Mouse (Mus musculus) urinary bladder, adult 18-20 months (tissue): ENCODE results near the gene Pank4.

ENCODE experiments used
- DNase-seq, 2 experiments: peaks; one replicate each; pipeline ENCODE4 v3.0.0; 2022; ENCODE audit warnings: low spot score in 2 of 2, mixed read lengths in 2 of 2

Gene Pank4

DNA sequence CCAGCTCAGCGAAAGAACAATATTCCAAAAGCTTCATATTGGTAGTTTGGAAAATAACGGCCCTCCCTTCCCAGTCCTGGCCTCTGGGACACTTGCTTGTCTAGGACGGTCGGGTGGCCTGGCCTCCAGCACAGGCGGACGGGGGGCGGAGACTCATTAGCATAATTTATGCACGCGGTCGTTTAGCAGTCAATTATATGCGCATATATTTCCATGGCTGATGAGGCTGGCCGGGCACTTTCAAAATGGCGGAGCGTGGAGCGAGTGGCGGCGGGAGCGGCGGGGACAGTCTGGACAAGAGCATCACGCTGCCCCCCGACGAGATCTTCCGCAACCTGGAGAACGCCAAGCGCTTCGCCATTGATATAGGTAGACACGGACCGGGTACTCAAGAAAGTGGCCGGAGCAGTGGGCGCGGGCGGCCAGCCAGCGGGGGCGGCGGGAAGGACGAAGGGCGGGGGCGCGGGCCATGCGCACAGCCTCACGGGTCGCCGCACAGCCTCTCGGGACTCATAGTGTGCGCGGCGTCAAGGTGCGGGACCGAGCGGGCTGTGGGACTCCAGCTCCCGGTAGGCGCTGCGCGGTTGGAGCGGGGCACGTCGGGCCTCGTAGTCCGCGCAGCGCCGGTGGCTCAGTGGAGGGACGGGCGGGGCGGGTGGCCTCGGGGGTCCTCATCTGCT lies at the start of gene Pank4:
Pank4 (plus strand) TSS at position 223 of the 680 bp plus-strand sequence.
- peak; percentile 85 to 87 for DNase-seq

DNA sequence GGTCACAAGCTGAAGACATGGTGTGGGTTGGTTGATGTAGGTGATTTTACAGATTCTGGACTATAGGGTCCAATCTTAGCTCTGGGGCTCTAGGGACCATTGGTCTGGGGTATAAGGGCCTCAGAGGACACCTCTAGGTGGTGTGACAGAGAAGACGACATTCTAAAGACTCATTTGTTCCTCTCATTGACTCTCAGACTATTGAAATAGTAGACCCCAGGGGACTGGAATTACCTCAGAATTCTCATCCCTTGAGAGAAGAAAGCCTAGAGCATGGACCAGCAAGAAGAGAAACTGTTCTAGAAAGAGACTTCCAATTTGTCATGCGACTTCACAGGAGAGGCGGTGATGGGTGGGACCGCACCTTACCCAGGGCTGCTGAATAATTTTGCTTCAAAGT lies 49.7 kb upstream of the Pank4 start:
- DNase-seq, result no peak

DNA sequence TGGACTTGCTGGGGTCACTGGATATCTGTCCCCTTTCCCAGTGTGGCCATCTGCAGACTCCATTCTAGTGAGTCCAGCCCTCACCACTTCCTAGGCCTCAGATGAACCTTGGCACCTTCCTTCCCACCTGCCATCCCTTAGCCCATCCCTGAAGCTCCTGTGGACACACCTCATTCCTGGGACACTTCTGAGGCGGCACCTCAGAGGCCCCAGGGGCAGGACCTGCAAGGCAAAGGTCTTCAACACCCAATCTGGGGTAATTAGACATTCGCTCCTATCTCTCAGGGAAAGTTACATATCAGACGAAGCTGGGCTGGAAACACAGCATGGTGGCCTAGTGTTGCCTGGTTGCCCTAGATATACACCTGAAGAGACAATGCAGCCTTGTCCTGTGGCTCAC lies 49.2 kb upstream of the Pank4 start:
- no peak for DNase-seq

DNA sequence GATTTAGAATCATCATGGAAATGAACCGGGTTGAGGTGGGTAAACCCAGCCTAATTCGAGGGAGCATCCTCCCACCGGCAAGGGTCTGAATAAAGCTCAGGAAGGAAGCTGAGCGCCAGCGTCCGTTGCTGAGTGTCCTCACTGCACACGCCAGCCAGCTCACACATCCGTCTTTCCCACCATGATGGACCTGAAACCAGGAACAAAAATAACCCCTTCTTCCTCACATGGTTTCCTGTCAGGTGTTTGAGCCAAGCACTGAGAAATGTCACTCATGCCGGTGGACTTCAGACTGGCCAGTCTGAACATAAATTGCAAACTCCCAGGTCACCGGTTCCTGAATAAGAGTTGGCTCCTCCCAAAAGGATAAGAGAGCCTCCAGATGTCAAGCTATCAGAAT lies 48.6 kb upstream of the Pank4 start:
- no peak for DNase-seq

DNA sequence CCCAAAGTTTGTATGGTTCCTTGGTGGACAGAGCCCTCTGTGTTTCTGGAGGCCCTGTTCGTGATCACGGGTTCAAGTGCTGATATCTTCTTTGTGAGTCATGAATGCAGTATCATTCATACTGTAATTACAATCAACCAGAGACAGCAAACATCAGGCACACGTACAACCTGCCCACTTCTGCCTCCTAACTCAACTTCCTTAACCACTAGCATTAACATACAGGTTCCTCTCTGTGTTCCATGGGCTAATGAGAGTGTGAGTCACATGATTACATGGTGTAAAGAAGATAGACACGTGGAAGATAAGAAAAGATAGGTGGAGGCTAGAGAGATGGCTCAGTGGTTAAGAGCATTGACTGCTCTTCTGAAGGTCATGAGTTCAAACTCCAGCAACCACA lies 47.3 kb upstream of the Pank4 start:
- no peak for DNase-seq

DNA sequence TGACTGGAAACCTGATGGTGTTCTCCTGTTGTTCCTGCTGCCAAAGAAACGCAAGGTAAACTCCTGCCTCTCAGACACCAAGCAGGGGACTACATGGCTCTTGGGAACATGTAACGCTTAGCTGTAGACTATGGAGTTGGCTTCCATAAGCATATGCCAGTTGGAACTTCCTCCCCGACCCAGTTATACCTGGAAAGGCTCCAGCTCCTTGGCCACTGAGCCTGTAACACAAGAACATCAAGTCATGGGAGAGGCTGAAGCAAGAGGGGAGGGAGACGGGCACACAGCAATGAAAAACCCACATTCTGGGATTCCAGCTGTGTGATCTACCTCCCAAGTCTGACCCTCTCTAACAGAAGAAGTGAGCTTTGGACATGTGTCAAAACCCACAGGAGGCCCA lies 41.6 kb upstream of the Pank4 start:
- DNase-seq, result no peak

DNA sequence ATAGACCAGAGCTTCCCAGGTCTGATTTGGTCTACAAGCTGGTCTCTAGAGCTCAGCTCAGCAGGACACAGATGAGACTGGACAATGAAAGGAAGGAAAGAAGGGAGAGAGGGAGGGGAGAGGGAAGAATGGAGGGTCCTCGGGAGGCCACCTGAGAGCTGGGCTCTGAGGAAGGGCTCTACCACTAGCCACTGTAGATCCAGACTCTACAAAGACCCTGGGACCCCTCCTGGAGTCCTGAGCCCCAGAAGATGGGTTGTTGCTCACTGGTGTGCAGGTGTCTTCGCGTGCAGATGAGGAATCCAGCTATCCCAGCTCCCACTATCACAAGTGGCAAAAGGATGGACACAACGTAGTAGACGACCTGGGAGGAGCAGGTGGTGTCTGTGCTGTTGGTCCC lies 41.0 kb upstream of the Pank4 start:
- no peak for DNase-seq

DNA sequence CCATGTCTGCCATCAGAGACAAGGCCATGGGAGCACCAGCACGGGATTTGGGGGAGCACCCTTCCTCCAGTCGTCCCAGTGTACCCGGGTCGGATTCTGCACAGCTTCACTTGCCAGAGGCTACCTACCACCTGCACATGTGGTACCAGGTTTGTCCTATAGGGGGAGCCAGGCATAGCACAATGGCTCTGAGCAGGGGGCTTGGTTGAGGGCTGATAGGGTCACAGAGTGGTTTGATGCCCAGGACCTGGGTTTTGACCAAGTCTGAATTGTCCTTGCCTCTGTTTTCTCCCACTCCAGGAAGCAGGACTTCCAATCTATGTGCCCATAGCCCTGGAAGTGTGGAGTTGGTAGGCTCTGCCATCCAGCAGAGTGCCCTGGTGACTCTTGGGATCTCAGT lies 38.5 kb upstream of the Pank4 start:
- DNase-seq, result no peak

DNA sequence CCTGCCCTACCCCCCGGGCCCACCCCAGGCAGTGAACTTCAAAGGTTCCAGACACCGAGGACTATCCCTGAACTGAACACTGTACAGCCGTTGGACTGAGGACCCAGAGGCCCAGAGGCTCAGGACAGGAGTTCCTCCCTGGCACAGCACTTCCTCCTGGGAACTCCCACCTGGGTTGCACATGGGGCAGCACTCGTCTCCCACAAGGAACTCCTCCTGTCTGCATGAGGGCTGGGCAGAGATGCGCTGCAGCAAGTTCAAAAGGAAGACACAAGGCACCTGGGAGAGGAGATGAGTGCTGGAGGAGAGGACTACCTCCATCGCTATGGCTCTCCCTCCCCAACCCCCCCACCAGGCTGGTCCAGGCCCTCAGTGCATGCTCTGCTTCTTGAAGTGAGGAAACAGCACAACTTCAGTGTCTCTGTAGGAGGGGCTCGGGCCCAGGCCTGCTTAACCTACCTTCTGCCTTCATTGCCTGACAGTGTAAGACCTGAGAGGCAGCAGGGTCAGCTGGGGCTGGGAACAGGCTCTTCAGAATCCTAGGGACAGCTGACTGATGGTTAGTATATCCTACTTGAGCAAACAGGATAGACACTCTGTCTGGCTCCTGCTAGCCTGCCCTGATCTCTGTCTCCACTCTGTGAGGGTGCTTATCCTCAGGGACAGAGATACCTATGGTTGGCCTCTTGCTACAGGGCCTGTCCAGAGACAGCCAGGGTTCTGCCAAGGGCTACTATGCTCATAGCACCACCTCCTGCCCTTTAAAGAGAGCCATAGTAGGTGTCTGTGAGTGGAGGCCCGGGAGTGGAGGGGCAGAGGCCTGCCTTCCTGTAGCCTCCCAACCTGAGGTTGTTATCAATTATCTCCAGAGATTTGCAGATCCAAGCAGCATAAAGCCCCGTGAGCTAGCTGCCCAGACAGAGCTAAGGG lies 36.7 kb upstream of the Pank4 start:
- DNase-seq, result no peak

DNA sequence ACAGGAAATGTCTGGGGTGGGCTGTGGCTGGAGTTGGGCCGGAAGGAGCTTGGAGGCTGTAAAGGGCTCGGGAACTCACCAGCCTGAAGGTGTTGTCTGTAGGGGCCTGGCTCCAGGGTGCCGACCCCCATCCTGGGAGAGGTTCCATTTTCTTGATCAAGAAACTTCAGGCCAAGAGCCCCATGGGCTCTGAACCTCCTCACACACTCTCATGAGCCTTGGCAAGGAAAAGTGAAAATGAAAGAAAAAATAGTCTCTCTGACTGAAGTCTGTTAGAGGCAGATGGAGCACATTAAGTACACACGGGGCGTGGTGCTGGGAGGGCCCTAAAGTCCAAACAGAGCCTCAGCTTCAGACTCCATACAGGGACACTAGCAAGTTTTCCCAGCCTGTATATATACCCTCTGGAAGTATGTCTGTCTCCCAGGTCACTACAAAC lies 36.0 kb upstream of the Pank4 start:
- peak in 1 of 2 experiments; percentile 47 for DNase-seq

DNA sequence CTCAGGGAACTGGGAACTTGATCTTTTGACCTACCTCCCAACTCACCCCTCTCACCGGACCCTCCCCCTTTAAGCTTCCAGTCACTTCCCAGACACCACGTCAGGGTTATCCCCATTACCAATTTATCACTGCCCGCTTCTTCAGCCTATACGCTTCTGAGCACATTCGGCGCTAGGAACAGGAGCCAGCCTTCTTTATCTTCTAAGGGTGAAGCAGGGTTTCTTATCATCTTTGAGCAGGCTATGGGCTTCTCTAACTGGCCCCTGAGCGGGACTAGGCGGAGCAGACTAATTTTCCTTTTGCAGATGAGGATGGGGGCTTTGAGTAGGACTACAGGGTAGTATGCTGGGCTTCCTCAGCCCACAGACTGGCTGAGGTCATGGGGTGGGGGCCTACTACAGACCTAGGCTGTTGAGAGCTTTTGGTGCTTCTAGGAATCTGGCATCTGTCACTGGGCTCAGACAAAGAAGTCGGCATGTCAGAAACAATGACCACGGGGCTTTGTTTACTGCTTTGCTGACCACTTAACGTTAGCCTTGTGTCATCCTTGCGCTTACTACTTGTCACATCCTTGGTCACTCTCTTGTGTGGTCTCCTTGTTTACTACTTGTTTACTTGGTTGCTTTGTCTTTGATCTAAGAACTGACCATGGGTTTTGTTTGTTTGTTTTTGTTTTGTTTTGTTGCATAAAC lies 35.4 kb upstream of the Pank4 start, which contains the start of gene Tnfrsf14:
Tnfrsf14 (minus strand) TSS at position 169 of the 693 bp plus-strand sequence.
- DNase-seq, result no peak

DNA sequence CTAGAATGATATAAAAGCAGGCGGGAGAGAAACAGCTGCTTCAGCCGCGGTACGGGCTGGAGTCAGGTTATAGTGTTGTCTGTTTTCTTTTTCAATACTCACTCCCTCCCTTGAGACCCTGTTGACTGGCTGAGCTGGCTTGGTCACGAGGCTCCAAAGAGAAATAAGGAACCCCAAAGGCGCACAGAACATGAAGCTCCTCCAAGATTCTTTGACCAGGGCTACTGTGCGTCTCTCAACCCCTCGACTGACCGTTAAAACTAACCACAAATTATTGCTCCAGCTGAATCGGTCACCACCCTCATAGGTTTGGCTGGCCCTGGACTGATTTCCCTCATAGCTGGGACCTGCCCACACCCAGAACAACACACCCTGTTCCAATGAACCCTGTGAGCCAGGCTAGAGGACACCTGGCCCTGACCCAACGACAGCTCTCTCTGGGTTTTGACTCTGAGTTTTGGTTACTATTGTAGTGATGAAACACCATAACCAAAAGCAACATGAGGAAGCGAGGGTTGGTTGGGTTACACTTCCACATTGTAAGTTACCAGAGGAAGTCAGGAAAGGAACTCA lies 34.7 kb upstream of the Pank4 start:
- DNase-seq, result peak in 1 of 2 experiments; percentile 27

DNA sequence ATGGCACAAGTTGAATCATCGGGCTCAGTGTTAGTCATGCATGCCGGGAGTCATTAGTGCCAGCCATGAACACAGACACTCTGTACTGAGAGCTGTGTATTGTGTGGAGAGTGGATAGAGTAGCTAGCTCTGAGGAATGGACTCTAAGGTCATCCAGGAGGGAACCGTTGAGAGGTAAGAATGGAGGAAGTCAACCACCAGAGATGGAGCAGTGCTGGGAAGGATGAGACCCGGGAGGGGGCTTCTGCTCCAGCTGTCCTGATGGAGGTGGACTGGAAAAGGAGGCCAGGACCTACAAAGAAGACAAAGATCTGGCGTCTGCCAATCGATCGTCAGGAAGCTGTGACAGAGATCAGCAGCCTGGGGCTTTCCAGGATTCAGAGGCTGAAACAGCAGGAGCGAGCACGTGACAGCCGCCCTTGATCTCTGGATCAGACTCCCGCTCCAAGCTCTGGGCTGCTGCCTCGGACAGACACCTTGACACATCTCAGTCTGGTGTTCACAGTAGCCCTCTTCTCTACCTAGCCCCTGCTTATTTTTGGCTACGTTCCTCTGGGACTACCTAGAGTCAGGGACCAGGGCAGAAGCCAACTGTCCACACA lies 30.5 kb upstream of the Pank4 start:
- DNase-seq, result no peak

DNA sequence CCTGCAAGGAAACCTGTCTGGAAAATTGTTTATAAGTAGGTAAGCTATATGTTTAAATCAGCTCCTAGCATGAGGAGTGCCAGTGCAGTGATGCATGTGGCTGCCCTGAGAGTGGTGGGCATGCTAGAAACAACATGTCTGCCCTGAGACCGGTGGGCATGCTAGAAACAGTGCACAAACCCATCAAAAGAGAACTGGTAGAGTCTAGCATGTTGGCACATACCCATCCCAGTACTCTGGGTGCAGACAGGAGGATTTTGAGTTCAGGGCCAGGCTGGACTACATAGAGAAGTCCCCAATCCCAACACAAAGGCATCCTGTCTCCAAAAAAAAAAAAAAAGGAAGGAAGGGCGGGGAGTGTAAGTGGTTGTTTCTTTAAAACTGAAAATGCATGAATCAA lies 29.1 kb upstream of the Pank4 start:
- no peak for DNase-seq

DNA sequence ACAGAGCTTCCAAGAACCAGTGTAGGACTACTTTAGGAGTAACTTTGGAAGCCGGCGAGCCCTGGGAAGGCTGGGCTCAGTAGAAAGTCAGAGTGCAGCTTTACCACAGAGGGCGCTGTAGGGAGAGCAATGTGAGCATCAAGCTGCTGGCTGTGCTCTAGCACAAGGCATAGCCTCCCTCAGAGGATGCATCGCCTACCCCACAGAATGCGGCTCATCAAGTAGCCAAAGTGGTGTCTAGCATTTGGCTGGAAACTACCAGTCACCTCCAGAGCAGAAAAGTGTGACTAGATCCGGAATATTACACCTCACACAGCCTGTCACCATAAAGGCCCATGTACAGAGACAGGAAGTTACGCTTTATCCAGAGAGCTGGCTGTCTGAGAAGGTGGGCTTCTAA lies 28.1 kb upstream of the Pank4 start:
- no peak for DNase-seq

DNA sequence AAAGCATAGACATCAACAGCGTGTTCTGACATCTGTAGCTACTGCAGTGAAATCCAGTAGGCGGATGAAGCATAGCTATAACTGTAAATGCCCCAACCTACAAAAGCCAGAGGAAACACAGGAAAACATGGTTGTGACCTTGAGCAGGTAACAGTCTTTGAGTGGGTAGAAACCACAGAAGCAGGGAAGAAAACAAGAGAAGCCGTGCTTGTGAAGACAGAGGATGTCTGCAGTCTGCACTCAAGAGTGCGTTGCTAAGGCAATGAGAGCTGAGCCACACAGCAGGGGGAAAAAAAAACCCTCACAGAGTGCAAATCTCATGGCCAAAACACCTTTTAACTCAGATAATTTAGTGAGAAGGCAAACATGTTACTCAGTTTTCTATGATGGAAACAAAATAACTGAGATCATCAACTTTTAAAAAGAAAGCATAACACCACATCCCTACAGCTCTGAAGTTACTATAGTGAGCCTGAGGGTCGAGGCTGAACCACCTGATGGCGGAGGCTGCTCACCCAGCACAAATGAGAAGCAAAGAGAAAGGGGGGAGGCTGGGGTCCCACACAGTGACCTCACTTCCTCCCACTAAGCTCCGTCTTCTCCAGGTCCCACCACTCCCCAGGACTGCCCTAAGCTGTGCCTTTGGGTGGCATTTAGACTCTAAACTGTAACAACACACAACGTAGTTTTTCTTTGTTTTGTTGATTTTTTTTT lies 27.2 kb upstream of the Pank4 start:
- no peak for DNase-seq

DNA sequence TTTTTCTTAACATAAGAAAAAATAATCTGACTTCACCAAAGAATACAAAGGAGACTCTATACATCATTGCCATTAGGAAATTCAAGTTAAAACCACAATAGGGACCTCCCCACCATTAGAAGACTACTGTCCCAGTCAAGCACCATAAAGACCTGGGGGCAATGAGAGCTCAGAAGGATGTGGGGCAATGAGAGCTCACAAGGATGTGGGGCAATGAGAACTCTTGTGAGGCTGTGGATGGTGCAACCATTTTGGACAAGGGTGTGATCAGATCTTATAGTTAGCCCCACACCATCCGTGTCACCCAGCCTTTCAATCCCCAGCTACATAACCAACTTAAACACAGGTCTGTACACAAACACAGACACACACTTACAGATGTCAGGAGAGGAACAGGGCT lies 26.2 kb upstream of the Pank4 start:
- no peak for DNase-seq

DNA sequence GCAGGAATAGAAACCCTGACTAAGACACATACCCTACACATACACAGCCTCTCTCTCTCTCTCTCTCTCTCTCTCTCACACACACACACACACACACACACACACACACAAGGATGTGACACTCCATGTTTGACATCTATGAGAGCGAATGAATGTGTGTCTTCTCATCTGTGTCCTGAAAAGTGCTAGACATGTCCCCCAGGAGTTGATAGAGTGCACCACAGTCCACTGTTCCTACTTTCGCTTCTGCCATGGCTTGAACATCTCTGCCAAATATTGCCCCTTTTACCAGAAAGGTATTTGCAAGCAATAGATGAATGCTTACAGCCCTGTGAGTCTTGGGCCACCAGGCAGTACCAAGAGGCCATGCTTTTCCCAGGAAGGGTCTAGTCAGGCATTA lies 23.8 kb upstream of the Pank4 start:
- DNase-seq, result no peak

DNA sequence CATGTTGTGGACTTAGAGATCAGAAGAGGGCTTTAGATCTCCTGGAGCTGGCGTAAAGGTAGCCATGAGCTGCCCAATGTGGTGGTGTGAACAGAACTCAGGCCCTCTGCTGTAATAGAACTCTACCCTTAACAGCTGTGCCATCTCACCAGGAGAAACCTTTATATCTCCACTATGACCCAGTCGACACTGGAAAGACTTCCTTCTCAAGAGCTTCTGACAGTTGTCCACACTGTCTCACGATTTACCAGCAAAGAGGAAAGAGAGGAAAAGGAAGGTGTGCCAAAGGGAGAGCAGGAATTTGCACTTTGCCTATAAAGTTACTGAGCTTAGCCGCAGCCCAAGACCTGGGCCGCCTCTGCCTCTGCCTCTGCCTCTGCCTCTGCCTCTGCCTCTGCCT lies 22.1 kb upstream of the Pank4 start:
- DNase-seq, result no peak

DNA sequence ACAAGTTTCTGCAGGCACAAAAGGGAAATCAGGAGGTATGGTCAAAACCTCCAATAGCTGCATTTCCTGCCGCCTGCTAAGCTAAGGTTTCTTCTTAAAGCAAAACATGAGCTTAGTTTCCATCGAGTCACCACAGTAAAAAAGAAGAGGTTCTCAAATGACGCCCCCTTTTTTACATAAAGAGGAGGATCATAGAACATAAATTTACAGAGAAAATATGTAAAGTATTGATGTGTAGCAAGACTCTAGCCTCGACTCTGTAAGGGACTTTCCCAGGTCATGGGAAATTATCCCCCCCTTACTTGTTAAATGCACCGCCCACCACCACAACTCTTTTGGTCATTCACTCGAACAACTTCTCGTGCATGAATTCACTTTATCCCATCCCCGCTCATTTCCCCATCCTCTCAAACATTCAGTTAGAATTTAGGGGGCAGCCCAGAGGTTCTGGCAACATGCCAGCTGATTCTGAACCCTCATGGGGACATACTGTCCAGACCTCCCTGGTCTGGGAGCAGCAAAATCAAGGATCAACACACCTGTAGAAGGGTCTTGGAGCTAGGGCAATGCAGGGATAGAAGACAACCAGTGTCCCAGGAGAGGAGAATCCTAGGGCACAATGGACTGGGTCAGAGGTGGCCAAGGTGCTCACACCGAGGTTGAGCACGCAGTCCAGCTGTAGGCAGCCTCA lies 21.1 kb upstream of the Pank4 start:
- DNase-seq, result no peak
